Mouse (Mus musculus): Measurements from ENCODE around the gene Mylk3.

The Mylk3 gene

DNA sequence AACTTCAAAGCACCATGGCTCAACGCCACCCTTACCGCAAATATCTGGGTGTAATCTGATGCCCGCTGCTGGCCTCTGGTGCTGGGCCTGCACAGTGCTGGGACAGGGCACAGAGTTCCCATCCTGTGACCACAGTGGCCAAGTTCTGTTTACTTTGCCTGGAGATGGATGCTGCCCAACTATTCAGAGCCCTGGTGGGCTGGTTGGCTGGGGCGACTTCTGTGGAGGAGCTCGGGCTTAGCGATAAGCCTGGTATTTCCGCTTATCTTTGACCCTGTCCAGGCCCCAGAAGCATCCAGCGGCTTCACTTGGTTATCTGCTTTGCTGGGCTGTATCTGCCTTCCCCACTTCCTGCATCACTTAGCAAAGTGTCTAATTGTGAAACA, 5.3 kb downstream of the Mylk3 start:
- no peak for DNase-seq

GRCm38 (mm10) chr8:85380123-85380823, 5.9 kb downstream of the Mylk3 start:
- DNase-seq, result no peak

GRCm38 (mm10) chr8:85379142-85379781, 6.9 kb downstream of the Mylk3 start:
- DNase-seq, result no peak

DNA sequence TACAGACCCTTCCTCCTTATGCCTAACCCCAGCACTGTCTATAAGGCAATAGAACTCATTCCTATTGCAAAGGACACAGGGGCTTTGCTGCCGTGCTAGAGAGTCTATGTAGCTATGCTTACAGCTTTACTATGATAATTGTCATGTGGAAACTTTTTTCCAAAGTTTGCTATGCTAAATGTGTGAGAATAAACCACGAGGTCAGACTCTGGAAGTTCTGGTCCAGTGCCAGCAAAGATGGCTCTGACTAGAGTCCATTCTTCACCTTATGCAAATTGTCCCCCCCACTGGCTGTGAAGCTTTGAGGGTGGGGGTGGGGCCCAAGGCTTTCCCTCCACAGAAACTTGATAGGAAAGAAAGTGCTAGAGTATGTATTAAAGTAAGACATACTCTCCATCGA, 9.6 kb downstream of the Mylk3 start:
- DNase-seq, result no peak

GRCm38 (mm10) chr8:85374286-85374685, 11.9 kb downstream of the Mylk3 start:
- DNase-seq, result no peak

DNA sequence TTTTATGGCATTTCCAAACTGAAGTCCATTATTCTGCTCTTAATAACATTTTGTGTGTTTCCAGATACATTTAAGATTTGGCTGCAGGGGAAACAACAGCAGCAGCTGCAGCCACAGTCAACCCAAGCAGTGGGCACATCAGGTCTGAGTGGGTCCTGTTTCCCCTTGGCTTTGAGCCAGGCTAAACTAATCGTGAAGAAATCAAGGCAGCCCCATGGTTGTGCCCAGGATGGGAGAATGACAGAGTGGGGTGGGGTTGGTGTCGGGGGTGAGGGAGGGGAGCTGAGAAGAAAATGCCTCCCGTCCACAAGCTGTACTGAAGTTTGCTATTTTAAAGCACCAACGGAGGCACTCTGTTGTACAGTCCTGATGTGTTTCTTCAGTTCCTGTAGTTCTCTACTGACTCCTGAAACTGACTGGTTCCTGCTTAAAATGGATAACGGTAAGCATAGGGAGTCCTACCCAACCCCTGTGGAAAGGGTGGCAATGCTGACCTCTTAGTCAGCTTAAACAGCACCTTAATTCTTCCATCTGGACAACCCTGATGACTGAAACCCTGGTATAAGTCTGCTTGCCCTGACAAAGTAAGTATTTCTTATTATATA, 12.6 kb downstream of the Mylk3 start:
- DNase-seq, result no peak

GRCm38 (mm10) chr8:85372465-85372839, 13.7 kb downstream of the Mylk3 start:
- DNase-seq, result no peak

DNA sequence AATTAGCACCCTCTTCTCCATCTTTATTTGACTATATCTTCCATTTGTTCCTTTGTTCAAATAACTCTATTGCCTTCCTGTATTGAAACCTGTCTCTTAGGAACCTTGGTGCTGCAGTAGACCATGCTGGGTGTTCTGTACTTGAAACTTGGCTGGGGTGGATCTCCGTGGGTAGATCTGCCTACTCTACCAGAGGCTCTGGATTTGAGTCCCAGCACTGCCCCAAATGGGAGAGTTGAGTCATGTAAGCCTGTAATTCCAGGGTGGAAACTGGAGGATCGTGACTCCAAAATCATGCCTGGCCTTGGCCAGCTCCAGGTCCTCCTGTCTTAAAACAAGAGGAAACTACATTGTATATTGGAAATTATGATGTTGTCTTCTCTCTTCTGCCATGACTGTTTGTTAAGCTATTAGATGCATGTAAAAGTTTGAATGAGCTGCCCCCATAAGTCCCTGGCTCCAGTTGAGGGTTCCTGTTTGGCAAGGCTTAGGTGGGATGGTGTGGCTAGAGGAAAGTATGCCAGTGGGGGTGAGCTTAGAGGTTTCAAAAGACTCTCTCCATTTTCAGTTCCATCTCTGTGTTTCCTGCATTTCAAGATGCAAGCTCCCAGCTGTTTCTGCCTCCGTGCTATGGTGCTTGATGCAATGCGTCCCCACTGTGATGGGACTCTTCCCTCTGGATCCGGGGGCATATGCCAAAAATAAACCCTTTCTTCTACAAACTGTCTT, 14.2 kb downstream of the Mylk3 start:
- DNase-seq, result no peak

- DNase-seq, result no peak
These were observed 21.0 kb downstream of the Mylk3 start for GRCm38 (mm10) chr8:85365176-85365575.

GRCm38 (mm10) chr8:85364628-85365027, 21.5 kb downstream of the Mylk3 start:
- no peak for DNase-seq

- DNase-seq, result no peak
These were observed 22.7 kb downstream of the Mylk3 start for GRCm38 (mm10) chr8:85363406-85363805.

GRCm38 (mm10) chr8:85362211-85362610, 23.9 kb downstream of the Mylk3 start:
- no peak for DNase-seq

- no peak for DNase-seq
These were observed 32.9 kb downstream of the Mylk3 start for GRCm38 (mm10) chr8:85353287-85353686.

DNA sequence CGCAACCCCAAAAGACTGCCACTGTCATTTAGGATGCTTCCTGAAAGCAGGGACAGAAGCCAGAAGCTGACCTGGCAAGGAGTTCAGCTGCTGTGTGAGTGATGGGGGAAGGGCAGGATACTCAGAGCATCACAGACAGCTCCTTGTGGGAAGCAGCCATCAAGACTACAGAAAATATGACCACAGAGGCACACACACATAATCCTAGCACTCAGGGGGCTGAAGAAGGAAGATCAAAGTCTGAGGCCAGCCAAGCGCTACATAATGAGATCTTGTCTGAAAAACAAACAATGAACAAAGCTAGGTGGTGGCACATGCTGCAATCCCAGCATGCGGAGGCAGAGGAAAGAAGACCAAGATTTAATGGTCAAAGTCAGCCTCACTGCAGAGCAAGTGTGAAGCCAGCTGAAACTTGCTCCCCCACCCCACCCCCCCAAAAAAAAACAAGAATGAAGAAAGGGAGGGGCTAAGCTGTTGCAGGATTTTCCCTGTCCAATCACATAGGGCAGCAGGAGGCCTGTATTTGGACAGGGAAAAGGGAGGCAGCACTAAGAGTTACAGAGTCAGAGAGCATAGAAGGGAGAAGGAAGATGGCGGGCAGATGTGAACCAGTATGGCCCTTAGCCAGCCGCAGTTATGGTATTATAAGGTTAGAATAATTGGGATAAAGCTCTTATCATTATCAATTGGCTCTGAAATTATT, 46.1 kb downstream of the Mylk3 start:
- DNase-seq, result no peak

- DNase-seq, result no peak
These were observed 48.5 kb downstream of the Mylk3 start for GRCm38 (mm10) chr8:85337681-85338080.

DNA sequence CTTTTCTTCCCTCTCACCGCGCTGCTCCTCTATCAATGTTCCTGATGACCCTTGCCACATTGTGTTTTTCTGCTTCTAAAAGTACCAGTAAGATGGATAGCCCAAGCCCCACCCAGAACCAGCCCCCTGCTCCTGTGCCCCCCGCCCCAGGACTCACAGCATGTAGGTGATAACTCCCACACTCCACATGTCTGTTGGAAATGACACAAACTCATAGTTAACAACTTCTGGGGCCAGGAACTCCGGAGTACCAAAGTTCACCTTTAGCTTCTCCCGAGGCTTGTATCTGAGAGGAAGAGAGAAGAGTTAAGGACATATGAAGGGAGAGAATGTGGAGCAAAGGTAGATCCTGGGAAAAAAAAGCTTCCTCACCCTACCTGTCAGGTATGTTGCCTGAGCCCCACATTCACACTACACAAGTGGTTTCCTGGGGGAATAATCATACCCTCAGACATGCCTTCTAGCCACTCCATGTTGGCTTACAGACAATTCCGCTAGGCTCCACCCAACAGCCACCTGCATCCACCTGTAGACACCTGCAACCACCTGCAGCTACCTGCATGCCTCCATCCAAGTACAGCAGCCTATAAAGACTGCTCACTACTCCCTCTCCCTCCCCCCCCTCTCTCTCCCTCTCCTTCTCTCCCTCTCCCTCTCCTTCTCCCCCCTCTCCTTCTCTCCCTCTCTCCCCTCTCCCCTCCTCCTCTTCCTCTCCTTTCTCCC, 49.8 kb downstream of the Mylk3 start:
- no peak for DNase-seq

DNA sequence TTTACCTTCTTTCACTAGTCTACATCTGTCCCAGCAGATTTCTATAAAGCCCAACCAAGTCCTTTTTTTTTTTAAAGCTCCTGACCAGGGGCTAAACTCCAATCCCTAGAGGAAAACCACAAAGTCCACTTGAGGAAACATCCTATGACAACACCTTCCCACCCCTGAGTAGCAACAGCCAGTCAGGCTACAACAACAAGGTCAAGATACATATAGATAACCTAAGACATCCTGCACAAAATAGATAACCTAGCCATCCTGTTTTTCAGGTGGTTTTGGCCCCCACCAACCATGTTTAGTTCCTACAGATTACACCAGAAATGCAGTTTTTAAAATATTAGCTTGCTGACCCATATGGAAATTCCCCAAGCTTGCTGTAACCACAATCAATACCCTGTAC, 51.0 kb downstream of the Mylk3 start:
- no peak for DNase-seq

DNA sequence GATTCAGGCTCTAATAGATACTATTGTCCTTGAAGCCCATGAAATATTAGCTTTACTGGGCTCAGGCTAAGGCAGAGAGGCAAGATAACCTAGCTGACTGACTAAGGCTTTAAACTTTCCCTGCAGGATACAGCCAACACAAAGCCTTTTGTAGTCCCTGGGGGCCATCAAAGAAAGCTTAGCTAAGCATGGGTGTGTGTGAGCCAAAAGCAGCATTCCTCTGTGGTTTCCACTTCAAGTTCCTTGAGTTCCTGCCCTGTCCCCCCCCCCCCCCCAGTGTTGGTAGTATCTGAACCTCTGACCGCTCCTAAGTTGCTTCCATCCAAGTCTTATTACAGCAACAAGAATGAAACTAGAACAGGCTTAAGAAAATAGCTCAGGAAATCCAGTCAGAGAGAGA, 56.6 kb downstream of the Mylk3 start:
- DNase-seq, result no peak

- DNase-seq, result no peak
These were observed 59.1 kb downstream of the Mylk3 start for GRCm38 (mm10) chr8:85327036-85327435.

- no peak for DNase-seq
These were observed 63.1 kb downstream of the Mylk3 start for GRCm38 (mm10) chr8:85323084-85323483.

DNA sequence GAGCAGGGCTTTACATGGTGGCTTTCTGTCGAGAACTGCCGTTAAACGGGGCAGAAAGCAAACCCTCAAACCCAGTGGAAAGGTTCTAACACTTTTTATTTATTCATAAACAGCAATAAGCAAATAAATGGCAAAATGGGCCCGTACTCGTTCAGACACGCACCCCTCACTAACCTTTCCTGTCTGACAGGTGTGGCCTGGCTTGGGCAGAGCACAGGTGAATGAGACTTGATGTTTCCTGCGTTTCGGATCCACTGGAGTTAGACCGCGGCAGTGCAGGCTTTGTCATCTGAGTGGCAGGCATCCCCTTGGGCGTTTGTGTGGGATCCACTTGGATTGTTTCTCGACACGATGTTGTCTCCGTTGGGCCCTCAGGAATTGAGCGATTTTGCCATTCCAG, 64.2 kb downstream of the Mylk3 start:
- DNase-seq, result no peak

GRCm38 (mm10) chr8:85318534-85318933, 67.6 kb downstream of the Mylk3 start:
- no peak for DNase-seq

All from B cell, adult 2 months (primary cell).